Mouse (Mus musculus): ENCODE measurements at regions not wholly inside any gene's neighbourhood (a gene's known extent, or its start where the extent isn't known, plus 50 kb on each side); places are given as distances from the start of the nearest gene placed in this dataset.
A peak's percentile ranks its signal among the peaks of the same experiment; 100 is the strongest.
"Not testable (repeated sequence)": the region's sequence is repeated elsewhere in the genome, so short reads cannot be mapped to it uniquely, and the experiment has no call there.

DNA sequence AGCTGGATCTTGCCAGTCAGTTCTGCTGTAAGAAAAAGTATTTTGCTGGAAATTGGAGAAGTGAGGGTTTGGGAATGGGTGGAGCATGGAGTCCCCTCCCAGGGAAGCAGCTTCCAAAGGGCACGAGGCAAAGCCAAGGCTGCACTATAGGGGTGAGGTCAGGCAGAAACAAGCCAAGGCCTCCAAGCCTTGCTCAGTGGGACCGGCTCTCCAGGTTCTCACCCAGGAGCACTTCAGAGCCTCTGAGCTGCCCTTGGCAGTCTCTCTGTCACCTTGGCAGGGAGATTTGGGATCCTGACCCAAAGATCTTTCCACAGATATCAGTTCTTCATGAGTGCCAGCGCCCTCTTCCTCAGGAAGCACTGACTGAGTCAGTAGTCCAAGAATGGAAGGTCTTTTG, 116.5 kb downstream of the Bdh1 start:
- Histone ChIP-seq H3K9me3 (no peaks in the 10 kb centered on the region), H3K27me3 (replicated peaks) (no peaks in the 10 kb centered on the region), H3K4me1 (no peaks in the 10 kb centered on the region), H3K27ac (no peak overlapping the region), H3K36me3 (replicated peaks) (no peaks in the 10 kb centered on the region), H3K4me2 (no peak overlapping the region), H3K9ac (no peak overlapping the region), H3K4me3 (no peak overlapping the region)
- WGBS: 78% methylated on average over 3 of the region's 3 CpGs
- ATAC-seq (replicated peaks): no peak

DNA sequence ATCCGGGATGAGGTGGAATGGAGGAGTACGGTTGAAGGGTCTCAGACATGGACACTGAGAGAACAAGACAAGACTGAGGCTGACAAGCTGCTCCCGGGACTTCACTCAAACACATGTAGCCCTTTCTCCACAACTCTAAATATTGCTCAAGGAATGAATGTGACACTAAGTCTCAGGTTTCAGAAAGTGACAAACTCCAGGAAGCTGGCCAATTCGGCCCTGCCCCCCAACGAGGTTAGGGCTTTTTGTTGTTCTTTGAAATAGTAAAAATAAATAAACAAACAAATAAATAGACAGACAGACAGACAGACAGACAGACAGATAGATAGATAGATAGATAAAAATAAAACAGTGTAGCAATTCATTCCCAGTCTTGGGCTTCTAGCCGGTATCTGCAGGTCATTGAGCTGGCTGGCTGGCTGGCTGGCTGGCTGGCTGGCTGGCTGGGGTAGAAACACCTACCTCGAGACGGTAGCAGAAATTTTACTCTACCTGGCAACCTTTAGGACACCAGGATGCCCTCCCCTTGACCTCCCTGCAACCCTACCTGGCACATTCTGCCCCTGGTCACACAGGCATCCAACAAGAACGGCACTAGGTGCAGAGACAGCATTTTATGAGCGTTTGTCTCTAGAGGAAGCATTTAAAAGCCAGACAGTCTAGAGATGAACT, 119.6 kb upstream of the Dlg1 start:
- Histone ChIP-seq H3K9me3 (no peaks in the 10 kb centered on the region), H3K4me2 (no peak overlapping the region), H3K4me1 (peaks cover 26% of the 10 kb centered on the region), H3K36me3 (replicated peaks) (no peaks in the 10 kb centered on the region), H3K4me3 (no peak overlapping the region), H3K9ac (no peak overlapping the region), H3K27ac (no peak overlapping the region), H3K27me3 (replicated peaks) (0 out of 2 replicates have a peak, but pooled peaks cover 6% of the 10 kb centered on the region)
- no peak for ATAC-seq (replicated peaks)
- 72% methylated on average over 10 of the region's 10 CpGs for WGBS

DNA sequence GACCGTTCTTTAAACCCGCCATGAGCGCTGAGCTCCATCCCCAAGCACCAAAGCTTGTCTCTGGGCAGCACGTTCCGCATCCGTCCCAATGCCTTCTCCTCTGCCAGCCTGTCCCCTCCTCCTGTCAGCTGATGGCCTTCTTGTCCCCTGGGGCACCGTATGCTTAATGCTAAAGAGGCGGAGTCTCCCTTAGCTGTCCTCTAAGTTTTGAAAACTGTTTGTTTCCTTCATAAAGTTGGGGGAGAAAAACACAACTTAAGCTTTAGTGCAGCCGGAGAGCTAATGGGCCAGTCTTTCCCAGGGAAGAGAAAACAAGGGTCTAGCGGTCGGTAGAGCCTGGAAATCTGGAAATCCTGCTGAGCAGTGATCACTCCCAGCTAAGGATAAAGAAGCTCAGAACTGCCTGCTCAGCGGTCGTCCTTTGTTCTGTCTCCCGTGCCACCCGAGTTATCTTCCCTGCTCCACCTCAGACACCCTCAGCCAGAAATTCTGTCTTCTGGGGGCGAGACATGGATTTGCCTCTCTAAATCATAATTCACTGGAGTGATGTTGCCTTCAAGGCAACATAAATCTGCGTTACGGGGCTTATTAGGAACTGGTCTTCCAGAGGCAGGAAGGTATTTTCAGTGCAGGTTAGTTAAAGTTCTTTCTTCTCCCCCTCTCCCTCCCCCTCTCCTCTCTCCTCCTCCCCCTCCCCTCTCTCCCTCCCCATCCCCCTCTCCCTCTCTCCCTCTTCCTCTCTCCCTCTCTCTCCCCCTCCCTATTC, 117.0 kb upstream of the Dlg1 start:
- WGBS: 2% methylated on average over 18 of the region's 18 CpGs
- Histone ChIP-seq H3K9ac (peak overlapping the region; percentile 36; the same call in 1 of the 2 replicates), H3K4me3 (peak overlapping the region; percentile 23), H3K27ac (peak overlapping the region; percentile 64; the same call in 1 of the 2 replicates), H3K4me2 (peak overlapping the region; percentile 42), H3K4me1 (peaks cover 26% of the 10 kb centered on the region), H3K27me3 (replicated peaks) (0 out of 2 replicates have a peak, but pooled peaks cover 6% of the 10 kb centered on the region), H3K9me3 (no peaks in the 10 kb centered on the region), H3K36me3 (replicated peaks) (no peaks in the 10 kb centered on the region)
- ATAC-seq (replicated peaks): peak; percentile 64; the same call in 1 of the 2 replicates

DNA sequence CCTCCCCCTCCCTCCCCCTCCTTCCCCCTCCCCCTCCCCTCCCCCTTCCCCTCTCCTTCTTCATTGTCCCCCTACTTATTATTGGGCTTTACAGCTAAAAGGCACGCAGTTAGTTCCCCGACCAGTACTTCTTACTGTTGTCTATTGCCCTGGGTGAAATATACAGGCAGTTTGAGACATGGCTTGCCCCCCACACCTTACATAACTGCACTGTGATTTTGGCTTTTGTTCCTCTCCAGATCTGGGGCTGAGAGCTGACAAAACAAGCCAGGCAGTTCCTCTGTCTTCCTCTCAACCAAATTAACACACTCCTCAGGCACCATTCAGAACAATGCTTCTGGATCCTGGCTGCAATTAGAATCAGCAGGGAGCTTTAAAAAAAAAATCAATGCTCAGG, 116.4 kb upstream of the Dlg1 start:
- Histone ChIP-seq H3K27ac (peak overlapping the region; percentile 53; the same call in 1 of the 2 replicates), H3K9ac (no peak overlapping the region), H3K4me1 (peaks cover 26% of the 10 kb centered on the region), H3K4me3 (no peak overlapping the region), H3K9me3 (no peaks in the 10 kb centered on the region), H3K4me2 (0 out of 2 replicates have a peak overlapping the region, but pooled peaks have one; percentile 7), H3K27me3 (replicated peaks) (0 out of 2 replicates have a peak, but pooled peaks cover 6% of the 10 kb centered on the region), H3K36me3 (replicated peaks) (no peaks in the 10 kb centered on the region)
- 0 out of 2 replicates have a peak, but pooled peaks have one; percentile 28 for ATAC-seq (replicated peaks)
- 5% methylated on average over 2 of the region's 2 CpGs for WGBS

DNA sequence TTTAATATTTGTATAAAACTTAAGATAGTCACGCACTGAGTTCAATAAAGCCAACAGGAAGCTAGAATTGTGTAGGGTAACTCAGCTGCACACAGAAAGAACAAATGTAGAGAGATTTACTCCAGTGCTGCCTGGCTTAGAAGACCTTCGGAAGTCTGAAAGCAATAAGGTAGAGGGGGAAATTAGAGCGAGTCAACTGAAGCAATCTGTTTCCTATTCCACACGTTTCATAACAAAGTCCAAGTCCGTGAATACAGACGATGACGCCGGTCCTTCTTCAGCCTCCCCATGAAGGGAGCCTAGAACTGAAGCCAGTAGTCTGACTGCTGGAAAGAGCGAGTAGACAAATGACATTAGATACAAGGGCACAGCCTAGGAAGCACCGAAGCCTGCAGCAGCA, 115.9 kb upstream of the Dlg1 start:
- H3K9me3 ChIP-seq: no peaks in the 10 kb centered on the region
- H3K4me3 ChIP-seq: no peak overlapping the region
- no peaks in the 10 kb centered on the region for H3K36me3 ChIP-seq (replicated peaks)
- no peak for ATAC-seq (replicated peaks)
- peak overlapping the region; percentile 53 for H3K27ac ChIP-seq
- peaks cover 26% of the 10 kb centered on the region for H3K4me1 ChIP-seq
- 34% methylated on average over 10 of the region's 10 CpGs for WGBS
- H3K27me3 ChIP-seq (replicated peaks): 0 out of 2 replicates have a peak, but pooled peaks cover 6% of the 10 kb centered on the region
- H3K4me2 ChIP-seq: 0 out of 2 replicates have a peak overlapping the region, but pooled peaks have one; percentile 5
- no peak overlapping the region for H3K9ac ChIP-seq

DNA sequence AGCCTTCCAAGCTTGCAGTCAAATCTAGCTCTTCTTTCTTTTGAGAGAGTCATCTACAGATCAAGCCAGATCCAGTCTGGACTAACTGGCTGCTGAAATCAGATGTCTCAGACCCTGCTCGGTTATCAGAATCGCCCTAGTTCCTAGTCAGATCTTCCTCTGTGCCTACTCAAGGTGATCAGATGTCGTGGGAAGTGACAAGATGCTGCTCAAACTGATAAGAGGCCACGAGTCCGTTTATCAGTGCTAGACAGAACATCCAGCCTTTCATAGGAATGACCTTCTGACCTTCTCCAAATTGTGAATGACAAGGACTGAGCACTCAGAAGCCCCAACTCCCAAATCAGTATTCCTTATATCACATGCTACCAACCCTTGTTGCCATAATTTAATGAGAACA, 113.3 kb upstream of the Dlg1 start:
- Histone ChIP-seq H3K36me3 (replicated peaks) (no peaks in the 10 kb centered on the region), H3K9me3 (no peaks in the 10 kb centered on the region), H3K27ac (no peak overlapping the region), H3K4me3 (no peak overlapping the region), H3K27me3 (replicated peaks) (0 out of 2 replicates have a peak, but pooled peaks cover 2% of the 10 kb centered on the region), H3K4me2 (no peak overlapping the region), H3K4me1 (peaks cover 26% of the 10 kb centered on the region), H3K9ac (no peak overlapping the region)
- ATAC-seq (replicated peaks): no peak
- WGBS: 87% methylated on average over 5 of the region's 5 CpGs

DNA sequence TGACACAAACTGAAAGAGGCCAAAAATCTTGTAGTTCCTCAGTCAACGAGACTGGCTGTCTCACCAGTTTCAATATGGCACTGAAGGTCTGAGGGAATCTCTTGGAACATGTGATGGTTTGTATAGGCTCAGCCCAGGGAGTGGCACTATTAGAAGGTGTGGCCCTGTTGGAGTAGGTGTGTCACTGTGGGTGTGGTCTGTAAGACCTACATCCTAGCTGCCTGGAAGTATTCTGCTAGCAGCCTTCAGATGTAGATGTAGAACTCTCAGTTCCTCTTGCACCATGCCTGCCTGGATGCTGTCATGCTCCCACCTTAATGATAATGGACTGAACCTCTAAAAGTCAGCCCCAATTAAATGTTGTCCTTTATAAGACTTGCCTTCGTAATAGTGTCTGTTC, 112.7 kb upstream of the Dlg1 start:
- H3K36me3 ChIP-seq (replicated peaks); H3K4me3 ChIP-seq; ATAC-seq (replicated peaks); H3K9ac ChIP-seq; H3K27me3 ChIP-seq (replicated peaks); H3K4me2 ChIP-seq; H3K27ac ChIP-seq; H3K9me3 ChIP-seq: not testable (repeated sequence)
- WGBS: 95% methylated on average over 2 of the region's 2 CpGs
- peaks cover 20% of the 10 kb centered on the region for H3K4me1 ChIP-seq

DNA sequence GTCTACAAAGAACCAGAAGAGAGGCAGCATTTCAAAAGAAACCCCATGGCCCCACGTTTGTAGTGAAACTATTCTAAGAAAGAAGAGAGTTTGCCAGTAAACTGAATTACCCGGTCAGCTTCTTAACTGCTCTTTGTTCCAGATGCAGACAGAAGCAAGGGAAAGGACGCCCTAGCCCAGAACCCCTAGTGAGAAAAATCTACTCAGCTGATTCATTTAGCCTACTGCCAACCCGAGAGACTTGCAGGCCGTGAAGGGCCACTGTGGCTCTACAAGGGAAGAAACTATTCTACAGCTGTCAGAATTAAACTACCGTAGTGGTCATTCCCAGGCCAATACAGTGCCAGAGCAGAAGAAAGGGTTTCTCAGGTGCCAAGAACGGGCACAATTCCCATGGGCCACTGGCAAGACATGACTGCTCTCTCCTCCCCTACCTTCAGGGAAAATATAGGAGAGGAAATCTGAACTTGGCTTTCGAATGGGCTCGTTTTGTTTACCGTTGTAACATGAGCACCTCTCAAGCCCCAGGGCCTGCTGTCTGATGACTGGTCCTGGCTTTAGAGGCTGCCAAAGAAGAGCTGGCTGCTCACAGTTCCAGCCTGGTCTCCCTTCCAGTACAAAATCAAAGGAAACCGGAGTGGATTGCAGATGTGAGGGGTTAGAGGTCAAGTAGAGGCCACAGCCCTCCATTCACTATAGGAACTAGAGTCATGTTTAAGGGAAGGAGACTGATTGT, 111.7 kb upstream of the Dlg1 start:
- Histone ChIP-seq H3K9me3 (no peaks in the 10 kb centered on the region), H3K4me3 (no peak overlapping the region), H3K9ac (no peak overlapping the region), H3K36me3 (replicated peaks) (no peaks in the 10 kb centered on the region), H3K4me1 (peaks cover 11% of the 10 kb centered on the region), H3K27ac (no peak overlapping the region), H3K27me3 (replicated peaks) (no peaks in the 10 kb centered on the region), H3K4me2 (no peak overlapping the region)
- no peak for ATAC-seq (replicated peaks)
- WGBS: 26% methylated on average over 11 of the region's 11 CpGs

DNA sequence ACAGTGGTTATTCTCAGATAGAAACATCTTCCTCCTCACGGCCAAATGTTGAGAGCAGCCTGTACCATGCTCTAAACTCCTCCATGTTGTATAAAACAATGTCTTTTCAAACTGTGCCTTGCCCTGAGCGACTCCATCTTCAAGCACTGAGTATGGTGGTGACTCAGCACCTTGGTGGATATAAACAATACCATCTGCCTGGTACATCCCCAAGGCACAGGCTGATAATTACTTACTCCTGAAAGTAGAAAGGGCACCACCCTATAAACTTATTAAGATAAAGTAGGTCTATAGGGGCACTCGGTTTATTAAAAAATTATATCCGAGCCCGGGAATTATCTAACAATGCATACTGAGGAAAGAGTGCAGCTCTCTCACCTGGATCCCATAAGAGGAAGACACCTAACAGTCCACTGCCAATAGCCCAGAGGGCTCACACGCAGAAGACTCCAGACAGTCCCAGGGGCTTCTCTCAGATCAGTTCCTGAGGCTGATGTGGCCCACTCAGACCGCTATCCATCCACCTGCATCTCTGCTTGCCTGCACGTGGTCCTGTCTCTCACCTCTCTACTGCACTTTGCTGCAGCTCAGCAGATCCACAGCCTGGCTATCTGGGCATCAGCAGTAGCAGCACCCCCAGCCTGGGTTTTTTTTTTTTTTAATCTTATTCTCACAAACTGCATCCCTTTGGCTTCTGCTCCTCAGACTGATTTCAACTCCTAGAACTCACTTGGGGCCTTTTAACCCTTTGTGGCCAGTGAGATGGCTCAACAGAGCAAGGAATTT, 109.7 kb upstream of the Dlg1 start:
- H3K4me3 ChIP-seq: no peak overlapping the region
- H3K4me2 ChIP-seq: no peak overlapping the region
- no peak for ATAC-seq (replicated peaks)
- H3K36me3 ChIP-seq (replicated peaks): no peaks in the 10 kb centered on the region
- H3K9me3 ChIP-seq: no peaks in the 10 kb centered on the region
- no peaks in the 10 kb centered on the region for H3K27me3 ChIP-seq (replicated peaks)
- no peaks in the 10 kb centered on the region for H3K4me1 ChIP-seq
- no peak overlapping the region for H3K27ac ChIP-seq
- no peak overlapping the region for H3K9ac ChIP-seq
- 81% methylated on average over 8 of the region's 8 CpGs for WGBS

DNA sequence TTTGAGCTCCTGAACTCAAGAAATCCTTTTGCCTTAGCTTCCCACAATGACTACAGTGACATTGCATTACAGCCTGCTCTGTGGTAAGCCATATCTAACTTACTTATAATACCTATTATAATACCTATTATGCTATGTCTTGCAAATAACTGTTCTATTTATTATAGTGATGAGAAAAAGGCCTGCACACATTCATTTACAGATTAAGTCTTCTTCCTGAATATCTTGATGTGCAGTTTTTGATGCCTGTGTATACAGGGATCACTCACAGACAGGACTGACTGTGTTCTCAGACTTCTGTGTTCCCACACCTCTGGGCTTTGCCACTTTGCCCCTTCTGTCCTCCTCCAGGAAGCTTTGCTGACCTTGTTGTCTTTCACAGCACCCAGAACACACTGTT, 102.8 kb upstream of the Dlg1 start:
- no peak overlapping the region for H3K4me3 ChIP-seq

DNA sequence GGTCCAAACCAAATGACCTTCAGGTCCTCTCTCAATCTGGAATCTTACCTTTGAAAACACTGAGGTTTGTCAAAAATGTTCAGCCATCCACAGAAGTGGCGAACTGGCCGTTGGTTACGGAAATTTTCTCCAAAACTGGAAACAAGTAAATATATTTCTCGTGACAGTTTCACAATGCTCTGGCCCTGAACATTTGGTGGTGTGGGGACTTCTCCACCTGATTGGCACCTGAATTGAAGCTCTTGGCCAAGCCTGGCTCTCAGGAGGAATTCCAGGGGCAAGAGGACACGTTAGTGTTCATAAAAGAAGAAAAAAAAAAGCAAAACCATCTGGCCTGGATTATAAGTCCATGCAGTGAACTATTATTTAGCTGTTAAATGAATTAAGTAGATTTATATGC, 98.3 kb upstream of the Dlg1 start:
- Histone ChIP-seq H3K27ac (no peak overlapping the region), H3K27me3 (replicated peaks) (no peaks in the 10 kb centered on the region), H3K36me3 (replicated peaks) (no peaks in the 10 kb centered on the region), H3K9me3 (no peaks in the 10 kb centered on the region), H3K9ac (no peak overlapping the region), H3K4me1 (no peaks in the 10 kb centered on the region), H3K4me3 (no peak overlapping the region), H3K4me2 (no peak overlapping the region)
- no peak for ATAC-seq (replicated peaks)
- 79% methylated on average over 5 of the region's 5 CpGs for WGBS

More for the DNA sequence above, 102.8 kb upstream of the Dlg1 start:
- ATAC-seq (replicated peaks): no peak
- H3K4me1 ChIP-seq: no peaks in the 10 kb centered on the region
- no peaks in the 10 kb centered on the region for H3K27me3 ChIP-seq (replicated peaks)
- H3K4me2 ChIP-seq: no peak overlapping the region
- H3K9ac ChIP-seq: no peak overlapping the region
- H3K27ac ChIP-seq: no peak overlapping the region
- no peaks in the 10 kb centered on the region for H3K36me3 ChIP-seq (replicated peaks)
- H3K9me3 ChIP-seq: no peaks in the 10 kb centered on the region

DNA sequence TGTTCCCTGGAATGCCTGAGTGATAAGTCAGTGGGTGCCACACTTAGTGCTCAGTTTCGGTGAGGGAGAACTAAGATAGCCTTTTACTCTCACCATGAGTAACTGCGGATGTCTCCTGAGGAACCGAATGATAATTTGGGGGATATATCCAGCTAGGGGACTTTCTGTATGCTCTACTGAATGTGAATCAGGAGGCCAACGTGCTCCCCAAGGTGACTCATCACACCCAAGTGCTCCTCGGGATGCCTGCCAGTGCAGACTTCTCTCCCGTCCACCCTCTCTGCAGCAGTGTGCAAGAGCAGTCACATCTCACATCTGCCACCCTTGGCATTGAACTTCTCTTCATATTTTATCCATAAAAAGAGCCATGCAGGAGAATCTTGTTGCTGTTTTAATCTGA, 94.9 kb upstream of the Dlg1 start:
- no peak for ATAC-seq (replicated peaks)
- no peaks in the 10 kb centered on the region for H3K27me3 ChIP-seq (replicated peaks)
- no peak overlapping the region for H3K27ac ChIP-seq
- 91% methylated on average over 6 of the region's 6 CpGs for WGBS
- H3K4me3 ChIP-seq: no peak overlapping the region
- no peaks in the 10 kb centered on the region for H3K9me3 ChIP-seq
- no peaks in the 10 kb centered on the region for H3K36me3 ChIP-seq (replicated peaks)
- no peak overlapping the region for H3K9ac ChIP-seq
- H3K4me1 ChIP-seq: no peaks in the 10 kb centered on the region
- H3K4me2 ChIP-seq: no peak overlapping the region
